Comparison of ENCODE assay signal across 13 mouse cellular contexts in the genomic region with DNA sequence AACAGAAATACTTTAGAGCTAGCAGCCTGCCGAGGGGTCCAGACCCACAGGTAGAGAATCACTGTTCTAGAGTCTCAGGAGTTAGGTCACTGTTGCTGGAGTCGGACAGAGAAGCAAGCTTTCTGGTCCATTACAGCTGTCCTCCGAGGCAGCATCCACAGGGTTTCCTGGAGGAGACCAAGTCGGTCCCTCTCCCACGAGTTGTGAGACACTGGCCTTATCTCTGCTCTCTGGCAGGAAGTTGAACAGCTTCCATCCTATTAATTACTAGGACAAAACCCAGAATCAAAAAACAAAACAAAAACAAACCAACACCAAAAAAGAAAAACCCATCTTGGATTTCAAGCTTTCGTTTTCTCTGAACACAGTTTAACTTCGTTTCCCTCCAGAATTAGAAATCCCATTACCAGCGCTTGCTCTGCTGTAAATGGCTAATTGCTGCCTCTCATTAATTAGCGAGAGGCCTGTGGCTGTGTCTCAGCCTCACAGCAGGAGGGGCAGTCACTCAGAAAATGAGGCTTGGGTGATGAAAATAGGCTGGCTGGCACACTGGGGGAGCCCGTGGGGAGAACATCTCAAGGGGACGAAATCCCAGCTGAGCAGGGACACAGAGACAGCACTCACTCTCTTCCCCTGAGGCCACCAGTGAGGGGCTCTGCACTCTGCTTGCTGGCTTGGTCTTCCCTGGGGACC.
DNase-seq lines count a peak whose midpoint lies in the region; ATAC-seq lines count a peak whose summit lies in the region.
"Had no signal": no experiment of that assay in that cellular context is flagged by ENCODE, and none has a peak within 500 bp of the region (broad histone marks: within the 10 kb centered on the region; RNA-seq: fewer than 3 reads in every experiment).

No protein-coding gene starts in this region.

- H3K27ac ChIP-seq in forebrain, embryonic 15.5 days (replicated peaks) = 0 out of 2 replicates have a peak overlapping the region, but pooled peaks have one; percentile 31
- H3K27ac ChIP-seq: heart, embryonic 10.5 days; layer of hippocampus, adult 2 months had no signal

- H3K9me3 ChIP-seq in forebrain, embryonic 15.5 days = no peaks in the 10 kb centered on the region
- H3K9me3 ChIP-seq: heart, embryonic 10.5 days had no signal

- 0 out of 2 replicates have a peak overlapping the region, but pooled peaks have one; percentile 0 for H3K4me2 ChIP-seq in forebrain, embryonic 15.5 days (replicated peaks)

- 10% methylated on average over 11 of the region's 11 CpGs for WGBS in forebrain, embryonic 15.5 days

- no peaks in the 10 kb centered on the region for H3K36me3 ChIP-seq in forebrain, embryonic 15.5 days
- H3K36me3 ChIP-seq: heart, embryonic 10.5 days had no signal

- DNase-seq in layer of hippocampus, adult 18-20 months (ENCODE audit: low spot score in 2 of 2) = peak; percentile 9 to 13
- DNase-seq in layer of hippocampus, adult 11-12 months (ENCODE audit: low spot score) = no peak
- peak; percentile 68 for DNase-seq in brain, adult 2 months (ENCODE audit: low read depth, low spot score)
- DNase-seq in kidney, postnatal 25 days = peak; percentile 35 to 64
- no peak for DNase-seq in cerebellum, adult 18-20 months
- no peak for DNase-seq in natural killer cell, adult 2 months (ENCODE audit: low spot score in 2 of 2)
- no peak for DNase-seq in thymus, postnatal 25 days
- DNase-seq: cerebellum, adult 9-10 months; liver; thymus, postnatal 4 days had no signal

- H3K4me3 ChIP-seq in forebrain, embryonic 15.5 days = no peak overlapping the region
- H3K4me3 ChIP-seq: heart, embryonic 10.5 days; layer of hippocampus, adult 2 months had no signal

- 0 out of 2 replicates have a peak, but pooled peaks cover 7% of the 10 kb centered on the region for H3K27me3 ChIP-seq in forebrain, embryonic 15.5 days

- H3K9ac ChIP-seq in forebrain, embryonic 15.5 days (replicated peaks) = no peak overlapping the region

- ATAC-seq in forebrain, embryonic 15.5 days (replicated peaks) = peak; percentile 60

- H3K4me1 ChIP-seq in forebrain, embryonic 15.5 days = peaks cover 16% of the 10 kb centered on the region

Comparison
In these comparisons a context has a peak if more than half of its experiments do, and no peak if none do; other contexts are left out.
1. DNase-seq: peak in layer of hippocampus, adult 18-20 months (2 of 2), brain, adult 2 months (single experiment) and kidney, postnatal 25 days (2 of 2); none in layer of hippocampus, adult 11-12 months (single experiment), cerebellum, adult 18-20 months (0 of 2), natural killer cell, adult 2 months (0 of 2) and thymus, postnatal 25 days (single experiment).